Mouse (Mus musculus): ENCODE data around the gene Il12a. TPM values are rescaled to one million over a fixed set of nuclear protein-coding genes. Genes with fewer than 3 reads are reported as not detected.

Gene Il12a
- total and polyA plus RNA-seq, 2 experiments from 2014 or later, result 0.12 TPM; not detected in 1

DNA sequence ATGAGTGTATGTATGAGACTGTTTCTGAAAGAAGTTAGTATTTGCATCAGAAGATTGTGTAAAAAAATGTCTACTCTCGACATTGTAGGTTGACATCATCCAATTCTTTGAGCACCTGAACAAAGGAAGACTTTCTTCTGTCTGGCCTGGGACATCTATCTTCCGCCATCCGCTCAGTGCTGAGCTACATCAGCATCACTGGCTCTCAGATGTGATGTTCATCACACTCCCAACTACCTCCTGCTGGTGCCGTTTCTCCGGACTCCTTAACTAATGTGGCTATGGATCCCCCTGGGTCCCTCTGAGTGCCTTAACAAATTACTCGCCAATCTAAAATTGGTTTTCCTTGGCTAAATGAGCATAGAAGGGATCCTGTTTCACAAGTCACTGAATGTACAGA lies 26.1 kb upstream of the Il12a start:
- no peaks in the 10 kb centered on the region for H3K27me3 ChIP-seq (ENCODE audit: control insufficient read depth, insufficient read depth, low read length)
- H3K36me3 ChIP-seq (replicated peaks; ENCODE audit: control insufficient read depth, insufficient read depth, low read length), result no peaks in the 10 kb centered on the region
- no peak overlapping the region for H3K27ac ChIP-seq (ENCODE audit: low read depth)
- no peak overlapping the region for H3K4me3 ChIP-seq (ENCODE audit: low read depth, low read length)
- 85% methylated on average over 6 of the region's 6 CpGs for WGBS
- DNase-seq (ENCODE audit: low spot score) (no peak), ATAC-seq (ENCODE audit: insufficient read depth, low read depth) (no peak)
- TF ChIP-seq EP300 (IDR thresholded peaks at IDR 0.05; ENCODE audit: low read depth) (no peak), CTCF (IDR thresholded peaks at IDR 0.05; ENCODE audit: low read depth) (no peak)
- no peaks in the 10 kb centered on the region for H3K4me1 ChIP-seq (ENCODE audit: control insufficient read depth, insufficient read depth)
- H3K4me2 ChIP-seq (ENCODE audit: low read depth, low read length), result no peak overlapping the region
- H3K9ac ChIP-seq (replicated peaks; ENCODE audit: low read depth, low read length), result no peak overlapping the region
- H3K9me3 ChIP-seq (replicated peaks; ENCODE audit: control insufficient read depth, low read length), result no peaks in the 10 kb centered on the region

DNA sequence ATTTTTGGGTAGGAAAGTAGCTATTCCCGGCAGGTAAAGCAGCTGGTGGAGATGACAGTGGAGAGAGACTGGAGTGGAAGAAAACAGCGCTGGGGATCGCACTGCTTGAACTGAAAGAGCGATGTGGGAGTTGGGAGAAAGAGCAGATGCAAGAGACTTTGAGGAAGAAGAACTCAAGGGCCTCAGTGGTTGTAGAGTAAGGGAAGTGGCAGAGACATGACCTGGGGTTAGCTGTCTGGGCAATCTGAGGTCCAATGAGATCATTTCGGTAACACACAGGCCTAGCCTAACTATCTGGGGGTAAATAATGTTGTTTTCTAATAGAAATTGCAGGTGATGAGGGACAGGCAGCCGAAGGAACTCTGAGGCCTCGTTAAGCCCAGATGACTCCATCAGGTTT lies 24.1 kb upstream of the Il12a start:
- H3K9me3 ChIP-seq (replicated peaks; ENCODE audit: control insufficient read depth, low read length), result no peaks in the 10 kb centered on the region
- no peak overlapping the region for H3K27ac ChIP-seq (ENCODE audit: low read depth)
- H3K27me3 ChIP-seq (ENCODE audit: control insufficient read depth, insufficient read depth, low read length), result no peaks in the 10 kb centered on the region
- no peak for DNase-seq (ENCODE audit: low spot score)
- no peak for ATAC-seq (ENCODE audit: insufficient read depth, low read depth)
- H3K4me3 ChIP-seq (ENCODE audit: low read depth, low read length), result no peak overlapping the region
- H3K4me2 ChIP-seq (ENCODE audit: low read depth, low read length), result no peak overlapping the region
- H3K4me1 ChIP-seq (ENCODE audit: control insufficient read depth, insufficient read depth), result no peaks in the 10 kb centered on the region
- TF ChIP-seq CTCF (IDR thresholded peaks at IDR 0.05; ENCODE audit: low read depth) (no peak), EP300 (IDR thresholded peaks at IDR 0.05; ENCODE audit: low read depth) (no peak)
- no peak overlapping the region for H3K9ac ChIP-seq (replicated peaks; ENCODE audit: low read depth, low read length)
- H3K36me3 ChIP-seq (replicated peaks; ENCODE audit: control insufficient read depth, insufficient read depth, low read length), result no peaks in the 10 kb centered on the region
- 82% methylated on average over 7 of the region's 7 CpGs for WGBS

DNA sequence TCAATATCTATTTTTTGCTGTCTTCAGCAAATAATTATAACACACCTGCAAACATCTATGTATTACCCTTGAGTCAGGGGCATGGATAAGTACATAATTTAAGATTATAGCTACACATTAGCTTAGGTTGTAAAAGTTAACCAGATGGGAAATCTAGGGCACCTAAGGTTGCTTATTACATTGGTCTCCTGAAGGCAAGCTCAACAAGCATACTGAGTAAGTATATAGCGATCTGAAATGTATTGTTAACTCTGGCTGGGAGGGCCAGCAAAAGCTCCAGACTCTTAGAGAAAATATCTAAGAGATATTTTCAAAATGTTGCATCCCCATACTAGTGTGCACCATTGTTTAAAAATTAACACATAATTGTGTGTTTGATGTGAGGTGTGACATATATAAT lies 22.6 kb upstream of the Il12a start:
- no peak overlapping the region for H3K4me2 ChIP-seq (ENCODE audit: low read depth, low read length)
- no peaks in the 10 kb centered on the region for H3K27me3 ChIP-seq (ENCODE audit: control insufficient read depth, insufficient read depth, low read length)
- no peaks in the 10 kb centered on the region for H3K9me3 ChIP-seq (replicated peaks; ENCODE audit: control insufficient read depth, low read length)
- WGBS, result 88% methylated on average over 1 of the region's 1 CpGs
- no peaks in the 10 kb centered on the region for H3K4me1 ChIP-seq (ENCODE audit: control insufficient read depth, insufficient read depth)
- H3K9ac ChIP-seq (replicated peaks; ENCODE audit: low read depth, low read length), result no peak overlapping the region
- TF ChIP-seq EP300 (IDR thresholded peaks at IDR 0.05; ENCODE audit: low read depth), result no peak
- no peak for TF ChIP-seq CTCF (IDR thresholded peaks at IDR 0.05; ENCODE audit: low read depth)
- no peaks in the 10 kb centered on the region for H3K36me3 ChIP-seq (replicated peaks; ENCODE audit: control insufficient read depth, insufficient read depth, low read length)
- no peak for ATAC-seq (ENCODE audit: insufficient read depth, low read depth)
- no peak overlapping the region for H3K27ac ChIP-seq (ENCODE audit: low read depth)
- no peak for DNase-seq (ENCODE audit: low spot score)
- H3K4me3 ChIP-seq (ENCODE audit: low read depth, low read length), result no peak overlapping the region

DNA sequence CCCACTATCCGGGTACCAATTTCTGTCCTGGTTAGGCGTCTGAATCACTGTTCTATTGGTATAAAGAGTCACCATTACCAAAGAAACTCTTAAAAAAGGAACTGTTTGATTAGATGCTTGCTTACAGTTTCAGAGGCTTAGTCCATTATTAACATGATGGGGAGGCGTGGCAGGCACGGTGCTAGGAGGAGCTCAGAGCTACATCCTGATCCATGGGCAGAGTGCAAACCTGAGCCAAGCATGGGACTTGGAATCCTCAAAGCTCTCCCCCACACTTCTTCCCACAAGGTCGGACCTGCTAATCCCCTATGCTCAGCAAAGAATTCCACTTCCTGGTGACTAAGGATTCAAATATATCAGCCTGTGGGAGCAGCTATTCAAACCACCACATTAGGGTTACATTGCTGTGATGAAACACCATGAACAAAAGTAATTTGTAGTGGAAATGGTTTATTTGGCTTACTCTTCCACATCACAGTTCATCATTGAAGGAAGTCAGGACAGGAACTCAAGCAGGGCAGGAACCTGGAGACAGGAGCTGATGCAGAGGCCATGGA lies 20.9 kb upstream of the Il12a start:
- TF ChIP-seq CTCF (IDR thresholded peaks at IDR 0.05; ENCODE audit: low read depth) (no peak), EP300 (IDR thresholded peaks at IDR 0.05; ENCODE audit: low read depth) (no peak)
- Histone ChIP-seq H3K9me3 (replicated peaks; ENCODE audit: control insufficient read depth, low read length) (no peaks in the 10 kb centered on the region), H3K36me3 (replicated peaks; ENCODE audit: control insufficient read depth, insufficient read depth, low read length) (no peaks in the 10 kb centered on the region), H3K4me3 (ENCODE audit: low read depth, low read length) (no peak overlapping the region), H3K27me3 (ENCODE audit: control insufficient read depth, insufficient read depth, low read length) (no peaks in the 10 kb centered on the region), H3K4me2 (ENCODE audit: low read depth, low read length) (no peak overlapping the region), H3K9ac (replicated peaks; ENCODE audit: low read depth, low read length) (no peak overlapping the region), H3K27ac (ENCODE audit: low read depth) (no peak overlapping the region), H3K4me1 (ENCODE audit: control insufficient read depth, insufficient read depth) (no peaks in the 10 kb centered on the region)
- DNase-seq (ENCODE audit: low spot score) (no peak), ATAC-seq (ENCODE audit: insufficient read depth, low read depth) (no peak)
- 76% methylated on average over 5 of the region's 5 CpGs for WGBS

DNA sequence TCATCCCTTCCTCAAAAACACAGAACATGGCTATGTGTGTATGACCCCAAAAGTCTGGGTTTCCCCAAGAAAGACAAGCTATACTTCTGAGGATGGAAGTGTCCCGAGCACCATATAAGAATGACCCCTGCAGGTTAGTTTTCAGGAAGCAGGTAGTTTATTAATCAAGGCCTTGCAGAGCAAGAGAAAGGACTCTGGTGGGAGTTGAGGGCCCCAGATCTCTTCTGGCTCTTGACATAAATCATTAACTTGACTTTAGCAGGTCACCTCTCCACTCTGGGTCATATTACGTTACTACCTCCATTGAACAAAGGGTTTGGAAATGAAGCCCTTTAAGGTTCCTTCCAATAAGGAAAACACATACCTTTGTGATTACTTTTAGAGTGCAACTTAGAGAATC lies 15.7 kb upstream of the Il12a start:
- Histone ChIP-seq H3K27me3 (ENCODE audit: control insufficient read depth, insufficient read depth, low read length) (no peaks in the 10 kb centered on the region), H3K36me3 (replicated peaks; ENCODE audit: control insufficient read depth, insufficient read depth, low read length) (no peaks in the 10 kb centered on the region), H3K9ac (replicated peaks; ENCODE audit: low read depth, low read length) (no peak overlapping the region), H3K4me3 (ENCODE audit: low read depth, low read length) (no peak overlapping the region), H3K9me3 (replicated peaks; ENCODE audit: control insufficient read depth, low read length) (no peaks in the 10 kb centered on the region), H3K27ac (ENCODE audit: low read depth) (no peak overlapping the region), H3K4me2 (ENCODE audit: low read depth, low read length) (no peak overlapping the region), H3K4me1 (ENCODE audit: control insufficient read depth, insufficient read depth) (no peaks in the 10 kb centered on the region)
- TF ChIP-seq CTCF (IDR thresholded peaks at IDR 0.05; ENCODE audit: low read depth), result no peak
- TF ChIP-seq EP300 (IDR thresholded peaks at IDR 0.05; ENCODE audit: low read depth), result no peak
- ATAC-seq (ENCODE audit: insufficient read depth, low read depth) (no peak), DNase-seq (ENCODE audit: low spot score) (no peak)
- 88% methylated on average over 2 of the region's 2 CpGs for WGBS

DNA sequence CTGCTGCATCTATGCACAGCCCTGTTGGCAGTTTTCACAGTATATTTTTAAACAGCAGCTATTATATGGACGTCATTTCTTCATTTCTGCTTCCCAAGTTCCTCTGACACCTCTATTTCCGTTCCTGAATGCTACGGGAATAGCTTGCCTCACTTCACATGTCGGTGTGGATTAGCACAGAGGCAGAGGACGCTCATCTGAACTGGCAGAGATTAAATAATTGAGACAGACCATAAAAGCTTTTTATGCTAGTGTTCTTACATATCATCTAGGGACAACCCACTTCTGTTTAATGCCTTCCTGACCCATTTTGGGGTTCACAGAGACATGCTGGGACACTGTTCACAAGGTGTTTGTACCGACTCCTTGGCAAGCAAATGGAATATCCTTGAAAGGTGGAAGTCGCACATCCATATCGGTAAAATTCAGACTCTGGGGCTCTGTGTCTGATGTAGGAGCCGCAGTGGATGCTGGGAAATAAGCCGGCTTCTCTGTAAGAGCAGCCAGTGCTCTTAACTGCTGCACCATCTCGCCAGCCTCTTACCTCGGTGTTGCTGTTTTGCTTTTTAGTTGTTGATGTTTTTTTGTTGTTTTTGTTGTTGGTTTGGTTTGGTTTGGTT lies 15.1 kb upstream of the Il12a start:
- WGBS, result 83% methylated on average over 12 of the region's 12 CpGs

More for the DNA sequence above, 15.1 kb upstream of the Il12a start:
- Histone ChIP-seq H3K36me3 (replicated peaks; ENCODE audit: control insufficient read depth, insufficient read depth, low read length) (no peaks in the 10 kb centered on the region), H3K4me3 (ENCODE audit: low read depth, low read length) (no peak overlapping the region), H3K27me3 (ENCODE audit: control insufficient read depth, insufficient read depth, low read length) (no peaks in the 10 kb centered on the region), H3K27ac (ENCODE audit: low read depth) (no peak overlapping the region), H3K9ac (replicated peaks; ENCODE audit: low read depth, low read length) (no peak overlapping the region), H3K4me1 (ENCODE audit: control insufficient read depth, insufficient read depth) (no peaks in the 10 kb centered on the region), H3K4me2 (ENCODE audit: low read depth, low read length) (no peak overlapping the region), H3K9me3 (replicated peaks; ENCODE audit: control insufficient read depth, low read length) (no peaks in the 10 kb centered on the region)
- DNase-seq (ENCODE audit: low spot score) (no peak), ATAC-seq (ENCODE audit: insufficient read depth, low read depth) (no peak)
- no peak for TF ChIP-seq EP300 (IDR thresholded peaks at IDR 0.05; ENCODE audit: low read depth)
- TF ChIP-seq CTCF (IDR thresholded peaks at IDR 0.05; ENCODE audit: low read depth), result no peak
